Mouse (Mus musculus): ENCODE data around the gene Tenm2.

GRCm38 (mm10) chr11:37079403-37079802 is 156.4 kb downstream of the Tenm2 start:
- TF ChIP-seq GATA1 (IDR thresholded peaks at IDR 0.05; ENCODE audit: borderline replicate concordance, low read length) (no peak), FLI1 (IDR thresholded peaks at IDR 0.05; ENCODE audit: low read length) (no peak)
